In genomic region chr13:8369868-8370387, GRCm38 (mm10) we compare ENCODE assay signal across 27 mouse cellular contexts.
DNase-seq lines count a peak whose midpoint lies in the region; ATAC-seq lines count a peak whose summit lies in the region.
"Had no signal": no experiment of that assay in that cellular context is flagged by ENCODE, and none has a peak within 500 bp of the region (broad histone marks: within the 10 kb centered on the region; RNA-seq: fewer than 3 reads in every experiment).

No protein-coding gene starts in this region.

- no peak for DNase-seq in limb, embryonic 10.5 days (ENCODE audit: low spot score)
- DNase-seq: adrenal gland, adult 2 months; adrenal gland, postnatal 10 days; adrenal gland, postnatal 25 days; B cell, adult 2 months; cerebellum, adult 11 months; cerebellum, adult 18-20 months; cerebellum, adult 8-10 months; cerebellum, adult 9-11 months; cerebellum, postnatal 14 days; cerebellum, postnatal 36 days; embryo, embryonic 11 days had no signal

- no peaks in the 10 kb centered on the region; the same call in 1 of the 2 replicates for H3K27me3 ChIP-seq in limb, embryonic 12.5 days
- H3K27me3 ChIP-seq in limb, embryonic 10.5 days (ENCODE audit: low read depth, poor library complexity, severe bottlenecking): no peaks in the 10 kb centered on the region
- peaks cover 7% of the 10 kb centered on the region; the same call in 1 of the 2 replicates for H3K27me3 ChIP-seq in limb, embryonic 13.5 days
- H3K27me3 ChIP-seq in neural tube, embryonic 15.5 days (replicated peaks): no peaks in the 10 kb centered on the region
- H3K27me3 ChIP-seq: CH12.LX; embryonic facial prominence, embryonic 13.5 days; embryonic facial prominence, embryonic 15.5 days; forebrain, embryonic 12.5 days; Patski had no signal

- H3K27ac ChIP-seq in limb, embryonic 12.5 days: no peak overlapping the region
- no peak overlapping the region for H3K27ac ChIP-seq in limb, embryonic 10.5 days
- H3K27ac ChIP-seq in limb, embryonic 13.5 days: no peak overlapping the region
- H3K27ac ChIP-seq in neural tube, embryonic 15.5 days (replicated peaks): no peak overlapping the region
- H3K27ac ChIP-seq: embryonic facial prominence, embryonic 13.5 days; embryonic facial prominence, embryonic 15.5 days; forebrain, embryonic 10.5 days; forebrain, embryonic 12.5 days had no signal

- peaks cover 11% of the 10 kb centered on the region for H3K4me1 ChIP-seq in limb, embryonic 12.5 days (replicated peaks)
- H3K4me1 ChIP-seq in limb, embryonic 10.5 days: peaks cover 3% of the 10 kb centered on the region; the same call in 1 of the 2 replicates
- peaks cover 12% of the 10 kb centered on the region for H3K4me1 ChIP-seq in limb, embryonic 13.5 days
- peaks cover 9% of the 10 kb centered on the region for H3K4me1 ChIP-seq in neural tube, embryonic 15.5 days
- H3K4me1 ChIP-seq: embryonic facial prominence, embryonic 13.5 days; embryonic facial prominence, embryonic 15.5 days; forebrain, embryonic 10.5 days; forebrain, embryonic 12.5 days had no signal

- H3K9ac ChIP-seq in limb, embryonic 12.5 days (replicated peaks): no peak overlapping the region
- no peak overlapping the region for H3K9ac ChIP-seq in limb, embryonic 13.5 days
- H3K9ac ChIP-seq in neural tube, embryonic 15.5 days (replicated peaks): no peak overlapping the region
- H3K9ac ChIP-seq: embryonic facial prominence, embryonic 13.5 days; embryonic facial prominence, embryonic 15.5 days; forebrain, embryonic 12.5 days had no signal

- no peak overlapping the region for H3K4me3 ChIP-seq in limb, embryonic 12.5 days (replicated peaks)
- H3K4me3 ChIP-seq in limb, embryonic 10.5 days: no peak overlapping the region
- no peak overlapping the region for H3K4me3 ChIP-seq in limb, embryonic 13.5 days
- H3K4me3 ChIP-seq in neural tube, embryonic 15.5 days (replicated peaks): no peak overlapping the region
- H3K4me3 ChIP-seq: embryonic facial prominence, embryonic 13.5 days; embryonic facial prominence, embryonic 15.5 days; erythroblast, embryonic 14.5 days; forebrain, embryonic 10.5 days; forebrain, embryonic 12.5 days had no signal

- no peak overlapping the region for H3K4me2 ChIP-seq in limb, embryonic 12.5 days
- no peak overlapping the region; the same call in 1 of the 2 replicates for H3K4me2 ChIP-seq in limb, embryonic 13.5 days (replicated peaks)
- H3K4me2 ChIP-seq in neural tube, embryonic 15.5 days: no peak overlapping the region
- H3K4me2 ChIP-seq: embryonic facial prominence, embryonic 13.5 days; embryonic facial prominence, embryonic 15.5 days; forebrain, embryonic 12.5 days had no signal

- ATAC-seq in limb, embryonic 12.5 days (ENCODE audit: insufficient number of reproducible peaks, insufficient read depth, low FRiP score, low TSS enrichment, low read depth): peak; percentile 68
- ATAC-seq in limb, embryonic 13.5 days (ENCODE audit: low FRiP score, low read depth): peak; percentile 51; the same call in 1 of the 2 replicates
- peak; percentile 66 for ATAC-seq in neural tube, embryonic 15.5 days (ENCODE audit: low FRiP score)
- ATAC-seq in activated CD4-positive, CD25-positive, alpha-beta regulatory T cell, adult 4 months: no peak
- ATAC-seq: CD4-positive, CD25-positive, alpha-beta regulatory T cell, adult 4 months; forebrain, embryonic 14.5 days; forebrain, embryonic 16.5 days; Patski had no signal

- 40% methylated on average over 7 of the region's 7 CpGs for WGBS in limb, embryonic 12.5 days
- 79% methylated on average over 7 of the region's 7 CpGs for WGBS in limb, embryonic 10.5 days
- WGBS in limb, embryonic 13.5 days: 32% methylated on average over 7 of the region's 7 CpGs
- WGBS in neural tube, embryonic 15.5 days: 48% methylated on average over 7 of the region's 7 CpGs

- no peaks in the 10 kb centered on the region for H3K9me3 ChIP-seq in limb, embryonic 12.5 days
- no peaks in the 10 kb centered on the region for H3K9me3 ChIP-seq in limb, embryonic 10.5 days (replicated peaks)
- no peaks in the 10 kb centered on the region for H3K9me3 ChIP-seq in limb, embryonic 13.5 days
- no peaks in the 10 kb centered on the region for H3K9me3 ChIP-seq in neural tube, embryonic 15.5 days (replicated peaks)
- H3K9me3 ChIP-seq: embryonic facial prominence, embryonic 13.5 days; embryonic facial prominence, embryonic 15.5 days; forebrain, embryonic 10.5 days; forebrain, embryonic 12.5 days; G1E had no signal

- no peaks in the 10 kb centered on the region for H3K36me3 ChIP-seq in limb, embryonic 12.5 days
- no peaks in the 10 kb centered on the region for H3K36me3 ChIP-seq in limb, embryonic 10.5 days
- H3K36me3 ChIP-seq in limb, embryonic 13.5 days: no peaks in the 10 kb centered on the region
- no peaks in the 10 kb centered on the region for H3K36me3 ChIP-seq in neural tube, embryonic 15.5 days
- H3K36me3 ChIP-seq: embryonic facial prominence, embryonic 13.5 days; embryonic facial prominence, embryonic 15.5 days; forebrain, embryonic 10.5 days; forebrain, embryonic 12.5 days; G1E had no signal
